Mouse (Mus musculus) ES-E14 (cell line): ENCODE data around the gene Zfpm1. TPM values are rescaled to one million over a fixed set of nuclear protein-coding genes. Genes with fewer than 3 reads are reported as not detected.

Source experiments
- DNase-seq: peaks from one replicate; pipeline ENCODE4 v3.0.0-alpha.2; 2013; ENCODE audit warnings: low read depth, low spot score
- H3K27ac ChIP-seq: 2 replicates; pipeline ENCODE4 v1.5.1; 2012; ENCODE audit warnings: low read depth, mild to moderate bottlenecking, low read length, moderate library complexity, mixed read lengths; ENCODE audit not compliant: poor library complexity, insufficient read depth, severe bottlenecking
- H3K36me3 ChIP-seq: 2 replicates; pipeline ENCODE4 v1.6.1; 2012; ENCODE audit warnings: mild to moderate bottlenecking, low read length, moderate library complexity, mixed read lengths; ENCODE audit not compliant: control insufficient read depth, poor library complexity, insufficient read depth, severe bottlenecking
- H3K4me1 ChIP-seq, 2 experiments: fragments of 150-350 bp in 1 of 2; sonication (generic) in 1 of 2; 2 replicates each; pipeline ENCODE4 v1.6.1; 2012; ENCODE audit warnings: low read length in 2 of 2, mild to moderate bottlenecking in 1 of 2, mixed read lengths in 1 of 2; ENCODE audit not compliant: control insufficient read depth in 2 of 2, insufficient read depth in 2 of 2, poor library complexity in 1 of 2
- H3K4me3 ChIP-seq, 2 experiments: fragments of 150-350 bp in 1 of 2; sonication (generic) in 1 of 2; 2 replicates each; pipeline ENCODE4 v1.5.1; 2012; ENCODE audit warnings: low read length in 2 of 2, low read depth in 1 of 2, mild to moderate bottlenecking in 1 of 2, mixed read lengths in 1 of 2; ENCODE audit not compliant: insufficient read depth in 1 of 2, poor library complexity in 1 of 2, severe bottlenecking in 1 of 2
- H3K9ac ChIP-seq: 2 replicates; pipeline ENCODE4 v1.6.1; 2012; ENCODE audit warnings: low read depth, mild to moderate bottlenecking, low read length, mixed read lengths; ENCODE audit not compliant: poor library complexity, insufficient read depth, severe bottlenecking
- H3K9me3 ChIP-seq: fragments of 150-350 bp; sonication (generic); 2 replicates; pipeline ENCODE4 v1.6.1; 2012; ENCODE audit warnings: low read depth, mild to moderate bottlenecking, low read length; ENCODE audit not compliant: control insufficient read depth, insufficient read depth
- CHD2 ChIP-seq: IDR thresholded peaks from 2 replicates; pipeline ENCODE4 v1.6.1; 2014; ENCODE audit warnings: mild to moderate bottlenecking, low read depth, low read length, inconsistent platforms
- HCFC1 ChIP-seq: IDR thresholded peaks from 2 replicates; pipeline ENCODE4 v1.6.1; 2012; ENCODE audit warnings: low read length, inconsistent platforms, borderline replicate concordance; ENCODE audit not compliant: insufficient read depth
- MAFK ChIP-seq: IDR thresholded peaks from 2 replicates; pipeline ENCODE4 v1.6.1; 2014; ENCODE audit warnings: mild to moderate bottlenecking, low read depth, low read length, inconsistent platforms; ENCODE audit not compliant: insufficient read depth
- ZC3H11A ChIP-seq: IDR thresholded peaks from 2 replicates; pipeline ENCODE4 v1.6.1; 2012; ENCODE audit warnings: low read depth, mild to moderate bottlenecking, inconsistent platforms, low read length, borderline replicate concordance
- ZNF384 ChIP-seq: IDR thresholded peaks from 2 replicates; pipeline ENCODE4 v1.6.1; 2012; ENCODE audit warnings: low read depth, low read length, inconsistent platforms
- in situ Hi-C, 2 experiments: fragments of 600-800 bp; cut with MboI; formaldehyde crosslinking; loops; one replicate each; pipeline ENCODE4 v1.15.1; 2025; ENCODE audit warnings: low sequenced_read_pairs in 2 of 2, inconsistent platforms in 1 of 2; ENCODE audit not compliant: unreplicated experiment in 2 of 2
- total RNA-seq: library from RNA; depleted of rRNA; stranded (reverse); fragments of 300-350 nt; gene quantifications from 2 replicates; pipeline ENCODE4 v1.2.3, GENCODE M21; 2012

The Zfpm1 gene
- total RNA-seq, 1 experiment, result 8.5 TPM

DNA sequence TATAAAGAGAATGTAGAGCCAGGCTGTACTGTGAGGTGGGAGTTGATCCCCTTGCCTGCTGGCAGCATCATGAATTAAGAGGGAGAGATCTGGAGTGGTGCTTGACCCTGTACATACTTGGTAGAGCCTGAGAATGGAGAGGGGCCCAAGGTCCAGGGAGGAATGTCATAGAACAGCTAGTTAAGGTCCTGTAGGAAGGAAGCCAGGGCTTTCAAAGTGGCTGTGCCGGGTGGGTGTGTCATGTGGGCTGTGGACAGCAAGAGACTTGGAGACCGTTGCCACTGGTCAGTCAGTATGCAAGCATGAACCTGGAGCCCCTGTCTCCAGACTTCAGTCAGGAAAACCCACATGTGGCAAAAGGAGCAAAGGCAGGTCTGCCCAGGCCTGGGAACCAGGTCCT lies 43.3 kb downstream of the Zfpm1 start:
- no peak overlapping the region for H3K4me3 ChIP-seq
- no peak overlapping the region for H3K27ac ChIP-seq
- no peak overlapping the region for H3K9ac ChIP-seq
- in situ Hi-C loops, result no loop called here
- H3K9me3 ChIP-seq, result no peaks in the 10 kb centered on the region
- peaks cover 2 to 25% of the 10 kb centered on the region in 2 experiments; a peak in 3 of 4 replicates for H3K4me1 ChIP-seq
- DNase-seq, result no peak
- no peaks in the 10 kb centered on the region for H3K36me3 ChIP-seq
- TF ChIP-seq CHD2 (no peak), ZNF384 (no peak), HCFC1 (no peak), ZC3H11A (no peak), MAFK (no peak)

DNA sequence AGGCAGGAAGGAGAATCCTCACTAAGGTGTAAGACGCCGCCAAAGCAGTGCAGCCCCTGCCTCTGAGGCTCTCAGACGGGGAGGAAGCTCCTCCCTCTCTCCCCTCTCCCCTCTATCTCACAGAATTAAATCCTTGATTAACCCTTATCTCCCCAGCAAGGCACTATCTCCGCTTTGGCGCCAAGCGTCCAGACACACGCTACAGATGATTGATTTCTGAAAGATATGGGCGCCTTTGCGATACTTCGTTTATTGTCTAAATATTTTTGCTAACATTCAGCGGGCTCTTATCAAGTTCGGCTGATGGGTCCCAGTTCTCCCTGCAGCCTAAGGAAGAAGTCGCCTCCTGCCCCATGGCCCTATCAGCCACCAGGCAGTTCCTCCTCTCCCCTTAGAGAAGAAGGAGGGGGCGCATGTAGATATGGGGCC lies 44.2 kb downstream of the Zfpm1 start:
- no peak overlapping the region for H3K4me3 ChIP-seq
- H3K36me3 ChIP-seq, result no peaks in the 10 kb centered on the region
- H3K9ac ChIP-seq, result peak overlapping the region; percentile 23; the same call in 1 of the 2 replicates
- no peaks in the 10 kb centered on the region for H3K9me3 ChIP-seq
- H3K27ac ChIP-seq, result no peak overlapping the region
- peaks cover 2 to 17% of the 10 kb centered on the region in 2 experiments; a peak in 2 of 4 replicates for H3K4me1 ChIP-seq
- in situ Hi-C loops, result no loop called here
- no peak for DNase-seq
- TF ChIP-seq CHD2 (no peak), ZNF384 (no peak), MAFK (no peak), ZC3H11A (no peak), HCFC1 (no peak)

- no peak for DNase-seq
- Histone ChIP-seq H3K4me1 (peaks cover 2 to 11% of the 10 kb centered on the region in 2 experiments; a peak in 2 of 4 replicates), H3K36me3 (no peaks in the 10 kb centered on the region), H3K4me3 (no peak overlapping the region), H3K27ac (no peak overlapping the region), H3K9me3 (no peaks in the 10 kb centered on the region), H3K9ac (no peak overlapping the region)
- in situ Hi-C loops, result no loop called here
- TF ChIP-seq HCFC1, result no peak
- no peak for TF ChIP-seq MAFK
- no peak for TF ChIP-seq ZC3H11A
- no peak for TF ChIP-seq ZNF384
- no peak for TF ChIP-seq CHD2
Measured at GRCm38 (mm10) chr8:122329072-122329471, 47.1 kb downstream of the Zfpm1 start.

DNA sequence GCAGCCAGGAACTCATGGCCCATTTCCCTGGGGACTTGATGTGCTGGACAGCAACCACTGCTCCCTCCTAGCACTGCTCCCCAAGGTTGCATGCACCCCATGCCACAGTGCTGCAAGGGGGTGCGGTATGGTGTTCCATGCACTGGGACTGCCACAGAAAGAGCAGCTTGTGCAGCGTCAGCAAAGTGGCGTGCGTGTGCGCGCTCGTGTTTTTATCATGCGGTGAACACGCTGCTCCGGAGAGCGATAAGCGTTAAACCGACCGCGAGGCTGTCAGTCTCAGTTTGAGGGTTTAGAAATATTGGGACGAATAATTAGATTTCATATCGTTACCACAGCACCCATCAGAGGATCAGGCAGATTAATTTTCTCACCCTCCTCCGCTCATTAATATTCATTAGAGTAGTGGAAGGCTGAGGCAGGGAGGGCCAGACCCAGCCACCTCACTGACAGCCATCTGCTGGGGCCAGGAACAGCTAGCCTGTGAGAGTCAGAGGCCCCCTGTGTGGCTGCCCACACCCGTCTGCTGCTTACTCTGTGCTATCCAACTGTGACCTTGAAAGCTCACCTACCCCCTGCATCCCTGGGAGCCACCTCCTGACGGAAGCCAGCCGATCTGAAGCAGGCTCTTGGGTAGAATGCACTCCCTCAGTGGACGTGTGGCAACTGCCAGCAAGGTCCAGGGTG lies 47.8 kb downstream of the Zfpm1 start:
- in situ Hi-C loops, result loop anchor here in 1 of 2 experiments (10.0 kb wide), 1 partner anchor 55 kb away; no protein-coding TSS in a partner anchor
- Histone ChIP-seq H3K27ac (no peak overlapping the region), H3K36me3 (no peaks in the 10 kb centered on the region), H3K9ac (no peak overlapping the region), H3K4me3 (no peak overlapping the region), H3K9me3 (no peaks in the 10 kb centered on the region), H3K4me1 (peaks cover 0 to 5% of the 10 kb centered on the region in 2 experiments; a peak in 2 of 4 replicates)
- DNase-seq, result no peak
- TF ChIP-seq HCFC1, result no peak
- TF ChIP-seq ZC3H11A, result no peak
- no peak for TF ChIP-seq ZNF384
- TF ChIP-seq MAFK, result no peak
- no peak for TF ChIP-seq CHD2
